Comparison of ENCODE assay signal across 12 mouse cellular contexts in the genomic region with DNA sequence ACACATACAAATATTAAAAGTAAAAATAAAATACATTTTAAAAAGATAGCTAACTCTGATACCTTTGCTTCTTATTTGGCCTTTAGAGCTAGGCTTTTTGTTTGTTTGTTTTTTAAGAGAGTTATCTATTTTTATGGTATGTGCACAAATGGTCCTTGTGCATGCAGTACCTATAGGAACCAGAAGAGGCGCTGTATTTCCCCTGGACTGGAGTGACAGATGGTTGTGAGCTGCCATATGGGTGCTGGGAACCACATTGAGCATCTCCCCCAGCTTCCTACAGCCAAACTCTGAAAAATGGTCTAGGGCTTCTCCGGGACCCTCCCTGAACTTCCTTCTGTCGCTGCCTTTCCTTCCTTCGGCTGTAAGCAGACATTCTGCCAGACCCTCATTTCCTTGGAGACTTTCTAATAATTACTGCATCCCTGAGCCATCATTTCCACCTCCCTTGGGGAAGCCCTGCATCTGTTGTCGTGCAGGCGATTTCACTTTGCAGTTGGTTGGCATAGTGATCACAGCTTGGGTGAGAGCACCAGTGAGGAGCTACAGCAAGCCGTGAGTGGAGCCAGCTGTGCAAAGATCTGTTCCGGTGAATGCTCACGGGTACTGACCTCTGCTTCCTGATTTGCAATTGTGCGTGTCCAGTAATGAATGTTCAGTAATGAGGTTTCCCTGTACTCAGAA. TPM values are rescaled to one million over a fixed set of nuclear protein-coding genes. Genes with fewer than 3 reads are reported as not detected.
DNase-seq lines count a peak whose midpoint lies in the region; ATAC-seq and TF ChIP-seq lines count a peak whose summit lies in the region.
"Had no signal": no experiment of that assay in that cellular context is flagged by ENCODE, and none has a peak within 500 bp of the region (broad histone marks: within the 10 kb centered on the region; RNA-seq: fewer than 3 reads in every experiment).

No protein-coding gene starts in this region.

- H3K36me3 ChIP-seq in midbrain, embryonic 13.5 days: no peaks in the 10 kb centered on the region
- H3K36me3 ChIP-seq: G1E; limb, embryonic 12.5 days had no signal

- TF ChIP-seq CTCF in cerebellum, adult 2 months (IDR thresholded peaks at IDR 0.05; ENCODE audit: borderline replicate concordance, insufficient read depth, low read depth, low read length): no peak

- H3K4me1 ChIP-seq in midbrain, embryonic 13.5 days (replicated peaks): peaks cover 19% of the 10 kb centered on the region
- no peaks in the 10 kb centered on the region; the same call in 1 of the 2 replicates for H3K4me1 ChIP-seq in cerebellum, adult 2 months (ENCODE audit: control insufficient read depth, insufficient read depth, low read length)

- H3K27ac ChIP-seq in midbrain, embryonic 13.5 days: peak overlapping the region; percentile 47
- H3K27ac ChIP-seq in cerebellum, adult 2 months (ENCODE audit: insufficient read depth, low read length): no peak overlapping the region
- H3K27ac ChIP-seq: limb, embryonic 12.5 days had no signal

- ATAC-seq in midbrain, embryonic 13.5 days: peak; percentile 54; the same call in 1 of the 2 replicates

- no peaks in the 10 kb centered on the region for H3K9me3 ChIP-seq in midbrain, embryonic 13.5 days

- H3K4me3 ChIP-seq in midbrain, embryonic 13.5 days (replicated peaks): no peak overlapping the region
- no peak overlapping the region for H3K4me3 ChIP-seq in cerebellum, adult 2 months (replicated peaks; ENCODE audit: insufficient read depth, low read depth, low read length)
- H3K4me3 ChIP-seq: limb, embryonic 12.5 days had no signal

- TF ChIP-seq POLR2A in cerebellum, adult 2 months (IDR thresholded peaks at IDR 0.05; ENCODE audit: borderline replicate concordance, insufficient read depth, low read length): no peak

- no peaks in the 10 kb centered on the region for H3K27me3 ChIP-seq in midbrain, embryonic 13.5 days
- no peaks in the 10 kb centered on the region for H3K27me3 ChIP-seq in cerebellum, adult 2 months (ENCODE audit: control insufficient read depth, insufficient read depth, low read length)

- H3K4me2 ChIP-seq in midbrain, embryonic 13.5 days (replicated peaks): no peak overlapping the region
- H3K4me2 ChIP-seq: limb, embryonic 12.5 days had no signal

- WGBS in midbrain, embryonic 13.5 days: 62% methylated on average over 10 of the region's 10 CpGs
- 17% methylated on average over 10 of the region's 10 CpGs for WGBS in cerebellum, adult 2 months

- H3K9ac ChIP-seq in midbrain, embryonic 13.5 days (replicated peaks): no peak overlapping the region
- H3K9ac ChIP-seq: limb, embryonic 12.5 days had no signal

- peak; percentile 41 to 42 for DNase-seq in layer of hippocampus, adult 18-20 months (ENCODE audit: low spot score in 2 of 2)
- no peak for DNase-seq in layer of hippocampus, postnatal 25 days (ENCODE audit: extremely low spot score in 1 of 2, low spot score in 1 of 2)
- DNase-seq in brain, adult 2 months (ENCODE audit: low read depth, low spot score): peak; percentile 44
- peak; percentile 32 for DNase-seq in induced T-regulatory cell, adult 2 months (ENCODE audit: low read depth)
- DNase-seq in cerebellum, adult 2 months: no peak
- DNase-seq in right cerebral cortex, postnatal 36 days (ENCODE audit: low spot score in 2 of 2): no peak
- DNase-seq in T-cell, adult 2 months (ENCODE audit: low spot score): no peak

RNA-seq across cellular contexts. Expression of gene Scn11a, which starts 27.2 kb away (rescaled TPM):
- total RNA-seq in layer of hippocampus, adult 18-20 months (2021): not detected
- not detected for total RNA-seq in layer of hippocampus, postnatal 25 days (2021)
- 0.15 and 0.17 TPM in 2 replicates for polyA plus RNA-seq in midbrain, embryonic 13.5 days (2015; fragmentation: Nextera tagmentation; extraction: Ambion mirVana)
- 0.08 and 0.11 TPM in 2 replicates for polyA plus RNA-seq in cerebellum, adult 2 months (2012; rRNA removed)
- polyA plus RNA-seq: G1E; gonadal fat pad, adult 2 months; neural tube, embryonic 11.5 days had no signal

RNA-seq across cellular contexts. Expression of gene Wdr48, which starts 42.2 kb away (rescaled TPM):
- total RNA-seq in layer of hippocampus, adult 18-20 months (2021): 10 to 100 TPM; 74.8 to 77.2 TPM
- total RNA-seq in layer of hippocampus, postnatal 25 days (2021): 10 to 100 TPM; 64.3 to 70.5 TPM
- 74.5 and 75.3 TPM in 2 replicates for polyA plus RNA-seq in midbrain, embryonic 13.5 days (2015; fragmentation: Nextera tagmentation; extraction: Ambion mirVana)
- polyA plus RNA-seq in cerebellum, adult 2 months (2012; rRNA removed): 60.5 and 69.2 TPM in 2 replicates

Comparison
In these comparisons a context has a peak if more than half of its experiments do, and no peak if none do; other contexts are left out.
1. DNase-seq: peak in layer of hippocampus, adult 18-20 months (2 of 2), brain, adult 2 months (single experiment) and induced T-regulatory cell, adult 2 months (single experiment); none in layer of hippocampus, postnatal 25 days (0 of 2), cerebellum, adult 2 months (0 of 2), right cerebral cortex, postnatal 36 days (0 of 2) and T-cell, adult 2 months (single experiment).